Mouse (Mus musculus) A20 (cell line): ENCODE data around the gene Tbpl1.

Source experiments
- DNase-seq: peaks from one replicate; pipeline ENCODE4 v3.0.0-alpha.2; 2011; ENCODE audit warnings: low read depth, low spot score

The Tbpl1 gene

GRCm38 (mm10) chr10:22710173-22710777 lies 21.5 kb downstream of the Tbpl1 start:
- no peak for DNase-seq

GRCm38 (mm10) chr10:22708190-22708843 lies 23.4 kb downstream of the Tbpl1 start:
- DNase-seq: no peak

DNA sequence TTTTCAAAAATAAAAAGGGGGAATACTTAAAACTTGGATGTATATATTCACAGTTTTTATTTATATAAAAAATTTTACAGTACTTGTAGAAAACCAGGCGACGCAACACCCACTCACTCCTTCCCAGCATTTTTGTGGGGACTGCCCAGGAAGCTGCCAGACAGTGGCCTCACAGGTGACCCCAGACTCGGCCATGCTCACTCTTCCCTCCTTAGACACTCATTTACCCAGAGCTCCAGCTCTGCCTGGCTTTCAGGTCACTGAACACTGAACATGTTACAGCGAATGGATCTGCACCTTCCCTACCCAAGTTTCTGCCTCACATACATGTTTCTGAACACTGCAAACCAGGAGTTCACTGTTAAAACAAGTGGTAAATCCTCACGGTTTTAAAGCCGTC lies 27.9 kb downstream of the Tbpl1 start:
- DNase-seq: no peak

DNA sequence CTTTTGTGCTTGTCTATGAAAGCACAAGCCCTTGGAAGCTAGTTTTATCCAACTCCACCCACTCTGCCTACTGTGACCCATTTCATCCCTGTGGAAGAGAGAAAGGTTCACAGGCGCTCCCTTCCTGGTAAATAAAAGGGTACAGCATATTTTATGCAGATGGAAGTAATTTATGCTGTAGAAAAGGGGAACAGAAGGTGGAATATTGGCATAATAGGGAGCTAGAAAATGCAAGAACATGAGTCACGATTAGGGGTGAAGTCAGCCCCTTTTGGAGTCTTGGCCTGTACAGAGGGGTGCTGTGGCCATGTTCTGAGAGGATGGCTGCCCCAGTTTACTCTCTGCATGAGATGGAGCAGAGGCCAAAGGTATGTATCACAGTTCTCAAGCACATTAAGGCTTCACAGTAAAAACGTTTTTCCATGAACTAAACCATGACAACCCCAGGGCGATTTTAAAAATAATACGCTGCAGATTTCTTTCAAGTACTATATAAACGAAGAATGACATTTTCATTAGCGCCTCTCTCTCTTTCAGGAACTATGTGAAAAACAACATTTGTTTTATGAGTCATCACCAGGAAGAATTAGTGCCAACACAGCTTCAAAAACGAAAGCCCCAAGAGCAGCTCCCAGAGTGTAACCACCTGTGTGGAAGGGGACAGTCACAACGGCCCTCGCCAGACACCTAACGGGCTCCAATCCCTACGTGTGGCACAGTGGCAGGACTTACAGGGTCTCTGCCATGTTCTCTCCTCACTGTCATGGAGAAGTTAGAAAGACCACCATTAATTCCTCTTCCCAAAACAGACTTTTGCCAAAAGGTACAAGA lies 30.0 kb downstream of the Tbpl1 start:
- no peak for DNase-seq

- DNase-seq: no peak
Observed at GRCm38 (mm10) chr10:22700773-22701172, 31.0 kb downstream of the Tbpl1 start.

DNA sequence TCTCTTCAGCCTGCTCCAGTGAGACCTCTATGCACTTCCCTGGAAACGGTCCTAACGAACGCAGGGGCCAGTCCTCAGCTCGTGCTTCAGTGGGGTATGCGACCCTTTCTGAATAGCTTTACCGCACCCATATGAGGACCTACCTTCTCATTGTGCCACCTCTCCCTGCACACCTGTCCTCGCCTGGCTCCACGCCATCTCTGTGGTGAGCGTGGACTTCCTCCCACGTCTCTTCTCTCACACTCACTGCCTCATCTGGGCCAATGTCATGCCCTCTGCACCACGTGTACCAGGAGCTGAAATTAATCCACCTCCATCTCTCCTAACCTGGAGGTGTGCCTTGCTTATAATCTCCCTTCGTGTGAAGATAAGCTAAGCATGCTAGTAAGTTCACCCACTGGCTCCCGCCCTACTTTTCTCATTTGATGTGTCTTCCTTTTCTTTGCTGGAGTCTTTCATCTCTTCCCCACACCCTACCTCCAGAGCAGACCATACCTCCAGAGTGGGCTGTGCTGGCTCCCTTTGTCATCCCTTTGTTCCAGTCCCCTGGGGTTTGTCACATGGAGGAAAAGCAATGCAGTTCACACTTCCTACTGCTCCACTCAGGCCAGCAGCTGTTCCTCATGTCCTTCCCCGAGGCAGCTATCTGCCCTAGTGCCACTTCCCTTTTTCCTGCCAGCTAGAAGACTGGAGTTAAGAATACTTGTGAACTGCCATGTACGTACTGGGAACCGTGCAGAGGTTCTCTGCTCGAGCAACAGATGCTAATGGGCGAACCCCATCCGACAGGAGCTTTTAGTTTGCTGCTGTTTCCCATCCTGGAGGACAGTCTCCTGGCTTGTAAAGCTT lies 32.0 kb downstream of the Tbpl1 start:
- DNase-seq: no peak

- DNase-seq: no peak
Observed at GRCm38 (mm10) chr10:22698158-22698953, 33.4 kb downstream of the Tbpl1 start.

DNA sequence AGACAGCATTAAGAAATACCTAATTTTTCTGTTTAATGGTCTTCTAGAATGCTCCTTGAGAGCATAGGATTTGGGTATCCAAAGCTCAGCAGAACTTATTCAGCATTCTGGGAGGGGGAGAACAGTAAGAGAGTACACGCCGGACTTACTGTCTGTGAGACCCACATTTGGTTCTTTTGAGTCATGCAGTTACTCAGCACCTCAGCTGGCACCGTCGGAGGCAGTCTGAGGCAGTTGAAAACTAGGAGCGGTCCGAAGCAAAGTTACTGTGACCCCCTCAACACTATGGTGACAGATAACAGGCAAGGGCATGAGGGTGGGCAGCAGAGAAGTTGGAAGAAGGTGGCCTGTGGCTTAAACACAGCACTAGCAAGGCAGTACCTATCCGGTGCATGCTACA lies 34.9 kb downstream of the Tbpl1 start:
- DNase-seq: no peak

- DNase-seq: no peak
Observed at GRCm38 (mm10) chr10:22696236-22696635, 35.5 kb downstream of the Tbpl1 start.

DNA sequence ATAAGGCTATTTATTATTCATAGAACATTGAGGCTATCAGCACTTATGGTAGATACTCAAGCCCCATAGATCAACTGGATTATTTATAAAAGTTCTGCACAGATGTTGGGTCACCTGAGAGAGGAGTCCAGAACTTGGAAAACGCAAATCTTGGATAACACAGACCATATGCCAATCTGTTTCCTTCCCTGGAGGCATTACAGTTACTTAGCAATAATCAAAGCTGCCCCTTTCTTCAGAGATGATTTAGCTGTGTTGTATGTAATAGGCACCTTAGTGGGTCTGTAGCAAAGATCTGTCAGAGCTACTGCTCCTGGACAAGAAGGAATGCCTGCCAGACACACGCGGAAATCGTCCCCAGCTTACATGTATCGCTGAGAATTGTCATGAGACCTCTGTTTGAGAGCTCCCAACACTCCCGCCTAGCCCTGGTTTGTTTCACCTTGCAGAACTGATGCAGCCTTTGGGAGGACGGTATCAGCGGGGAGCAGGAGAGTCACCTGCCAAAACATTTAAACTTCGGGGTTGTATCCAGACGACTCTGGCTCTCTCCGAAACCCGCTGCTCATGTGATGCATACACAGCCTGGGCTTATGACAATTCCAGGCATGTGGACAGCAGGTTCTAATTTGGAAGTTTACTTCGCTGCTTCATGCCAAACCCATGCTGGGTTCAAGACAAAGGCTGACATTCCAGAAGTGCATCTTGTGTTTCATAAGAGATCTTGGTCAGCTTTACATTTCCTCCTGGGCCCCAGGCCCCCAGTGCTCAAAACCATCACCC lies 55.7 kb downstream of the Tbpl1 start:
- no peak for DNase-seq

- DNase-seq: no peak
Observed at GRCm38 (mm10) chr10:22674176-22674575, 57.6 kb downstream of the Tbpl1 start.

- DNase-seq: no peak
Observed at GRCm38 (mm10) chr10:22668509-22668908, 63.2 kb downstream of the Tbpl1 start.

- no peak for DNase-seq
Observed at GRCm38 (mm10) chr10:22660286-22661000, 71.3 kb downstream of the Tbpl1 start.

DNA sequence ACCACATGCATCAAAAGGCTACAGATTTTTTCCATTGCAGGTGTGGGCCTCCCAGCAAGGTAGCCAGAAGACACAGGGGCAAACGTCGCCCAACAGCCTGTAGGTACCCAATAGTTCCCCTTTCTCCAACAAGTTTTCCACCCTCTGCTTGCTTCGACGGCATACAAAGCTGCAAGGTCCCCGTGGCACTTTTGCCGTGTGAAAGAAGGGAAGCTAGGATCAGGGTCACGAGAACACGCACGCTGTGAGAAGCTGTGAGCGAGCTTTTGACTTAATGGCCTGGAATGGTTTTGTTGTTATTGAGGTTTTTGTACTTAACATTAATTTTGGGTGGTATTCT lies 72.4 kb downstream of the Tbpl1 start:
- no peak for DNase-seq

DNA sequence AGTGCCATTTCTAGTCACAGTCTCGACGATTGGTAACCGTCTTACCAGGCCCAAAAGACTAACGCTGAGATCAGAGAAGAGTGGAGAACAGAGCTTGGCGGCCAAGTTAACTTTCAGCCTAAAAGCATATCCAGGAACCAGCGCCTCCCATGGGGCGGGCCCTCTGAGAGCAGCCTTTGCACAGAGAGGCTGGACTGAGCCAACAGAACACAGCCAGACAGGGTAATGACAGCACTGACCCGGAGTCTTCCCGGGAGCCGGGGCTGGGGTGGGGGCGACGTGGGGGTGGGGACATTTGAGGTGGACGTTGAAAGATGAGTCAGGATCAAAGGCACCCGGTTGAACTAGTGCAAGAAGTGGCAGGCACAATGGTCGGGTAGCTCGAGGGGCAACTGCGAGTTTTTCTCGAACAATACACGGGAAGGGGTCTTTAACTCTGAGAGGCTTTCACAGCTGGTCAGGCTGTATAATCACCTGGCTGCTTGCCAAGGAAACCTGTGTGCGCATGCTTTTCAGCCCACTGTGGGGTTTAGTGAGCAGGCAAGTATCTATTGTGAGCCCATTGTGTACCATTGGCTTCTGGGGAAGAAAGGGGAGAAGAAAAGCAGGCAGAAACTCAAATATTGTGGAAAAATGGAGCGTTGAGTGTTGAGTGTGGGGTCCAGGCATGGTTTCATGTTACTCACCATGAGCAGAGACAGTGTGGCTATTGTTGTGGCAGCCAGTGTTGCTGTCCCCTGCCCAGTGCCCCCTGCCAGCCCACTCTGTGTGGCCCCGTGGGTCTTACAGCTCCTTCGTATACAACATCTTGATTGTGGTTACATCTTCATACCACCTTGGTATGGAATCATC lies 73.0 kb downstream of the Tbpl1 start:
- no peak for DNase-seq
